Comparison of ENCODE assay signal across 12 mouse cellular contexts in genomic region chr14:122224103-122224494, GRCm38 (mm10). TPM values are rescaled to one million over a fixed set of nuclear protein-coding genes. Genes with fewer than 3 reads are reported as not detected.
DNase-seq lines count a peak whose midpoint lies in the region; ATAC-seq lines count a peak whose summit lies in the region.
"Had no signal": no experiment of that assay in that cellular context is flagged by ENCODE, and none has a peak within 500 bp of the region (broad histone marks: within the 10 kb centered on the region; RNA-seq: fewer than 3 reads in every experiment).

No protein-coding gene starts in this region.

- H3K4me3 ChIP-seq in forebrain, embryonic 15.5 days = no peak overlapping the region
- no peak overlapping the region for H3K4me3 ChIP-seq in forebrain, embryonic 14.5 days (ENCODE audit: low read depth, low read length)
- H3K4me3 ChIP-seq in midbrain, embryonic 13.5 days (replicated peaks) = no peak overlapping the region
- H3K4me3 ChIP-seq in midbrain, embryonic 11.5 days (ENCODE audit: low read depth, low read length) = no peak overlapping the region
- H3K4me3 ChIP-seq in limb, embryonic 10.5 days = no peak overlapping the region
- H3K4me3 ChIP-seq in neural tube, embryonic 15.5 days (replicated peaks) = no peak overlapping the region
- H3K4me3 ChIP-seq: embryonic facial prominence, embryonic 12.5 days; myocyte had no signal

- no peak for ATAC-seq in forebrain, embryonic 15.5 days (replicated peaks)
- no peak for ATAC-seq in forebrain, embryonic 14.5 days
- ATAC-seq in midbrain, embryonic 13.5 days = no peak
- ATAC-seq in midbrain, embryonic 11.5 days (ENCODE audit: low FRiP score) = no peak
- no peak for ATAC-seq in neural tube, embryonic 15.5 days (ENCODE audit: low FRiP score)

- 44% methylated on average over 6 of the region's 6 CpGs for WGBS in forebrain, embryonic 15.5 days
- WGBS in forebrain, embryonic 14.5 days = 51% methylated on average over 6 of the region's 6 CpGs
- WGBS in midbrain, embryonic 13.5 days = 40% methylated on average over 6 of the region's 6 CpGs
- WGBS in midbrain, embryonic 11.5 days = 38% methylated on average over 6 of the region's 6 CpGs
- 52% methylated on average over 6 of the region's 6 CpGs for WGBS in limb, embryonic 10.5 days
- whole genome bisulfite sequencing in neural tube, embryonic 15.5 days = 45% methylated on average over 6 of the region's 6 CpGs

- H3K36me3 ChIP-seq in forebrain, embryonic 15.5 days = no peaks in the 10 kb centered on the region
- H3K36me3 ChIP-seq in forebrain, embryonic 14.5 days (ENCODE audit: control insufficient read depth, insufficient read depth, low read length) = no peaks in the 10 kb centered on the region
- H3K36me3 ChIP-seq in midbrain, embryonic 13.5 days = no peaks in the 10 kb centered on the region
- H3K36me3 ChIP-seq in midbrain, embryonic 11.5 days (ENCODE audit: control insufficient read depth, insufficient read depth, low read length) = no peaks in the 10 kb centered on the region
- H3K36me3 ChIP-seq in limb, embryonic 10.5 days = no peaks in the 10 kb centered on the region
- H3K36me3 ChIP-seq in neural tube, embryonic 15.5 days = no peaks in the 10 kb centered on the region
- H3K36me3 ChIP-seq: embryonic facial prominence, embryonic 12.5 days had no signal

- H3K27me3 ChIP-seq in forebrain, embryonic 15.5 days = peaks cover 34% of the 10 kb centered on the region
- H3K27me3 ChIP-seq in forebrain, embryonic 14.5 days (replicated peaks; ENCODE audit: control insufficient read depth, insufficient read depth, low read length) = peaks cover 10% of the 10 kb centered on the region; the same call in 1 of the 2 replicates
- peaks cover 46% of the 10 kb centered on the region for H3K27me3 ChIP-seq in midbrain, embryonic 13.5 days
- peaks cover 32% of the 10 kb centered on the region for H3K27me3 ChIP-seq in midbrain, embryonic 11.5 days (ENCODE audit: control insufficient read depth, insufficient read depth, low read length)
- H3K27me3 ChIP-seq in limb, embryonic 10.5 days (ENCODE audit: low read depth, poor library complexity, severe bottlenecking) = peaks cover 33% of the 10 kb centered on the region
- peaks cover 40% of the 10 kb centered on the region for H3K27me3 ChIP-seq in neural tube, embryonic 15.5 days (replicated peaks)

- H3K4me2 ChIP-seq in forebrain, embryonic 15.5 days (replicated peaks) = no peak overlapping the region
- no peak overlapping the region for H3K4me2 ChIP-seq in forebrain, embryonic 14.5 days (ENCODE audit: low read length)
- H3K4me2 ChIP-seq in midbrain, embryonic 13.5 days (replicated peaks) = 0 out of 2 replicates have a peak overlapping the region, but pooled peaks have one; percentile 9
- H3K4me2 ChIP-seq in midbrain, embryonic 11.5 days = no peak overlapping the region
- H3K4me2 ChIP-seq in neural tube, embryonic 15.5 days = peak overlapping the region; percentile 26
- H3K4me2 ChIP-seq: embryonic facial prominence, embryonic 12.5 days had no signal

- H3K27ac ChIP-seq in forebrain, embryonic 15.5 days (replicated peaks) = peak overlapping the region; percentile 2; the same call in 1 of the 2 replicates
- H3K27ac ChIP-seq in forebrain, embryonic 14.5 days (ENCODE audit: low read depth, low read length) = no peak overlapping the region
- peak overlapping the region; percentile 37; the same call in 1 of the 2 replicates for H3K27ac ChIP-seq in midbrain, embryonic 13.5 days
- H3K27ac ChIP-seq in midbrain, embryonic 11.5 days (ENCODE audit: low read depth, low read length) = no peak overlapping the region
- 0 out of 2 replicates have a peak overlapping the region, but pooled peaks have one; percentile 30 for H3K27ac ChIP-seq in limb, embryonic 10.5 days
- no peak overlapping the region for H3K27ac ChIP-seq in neural tube, embryonic 15.5 days (replicated peaks)
- H3K27ac ChIP-seq: embryonic facial prominence, embryonic 12.5 days; gastrocnemius, adult 2 months; liver, embryonic 14.5 days had no signal

- no peak overlapping the region for H3K9ac ChIP-seq in forebrain, embryonic 15.5 days (replicated peaks)
- no peak overlapping the region for H3K9ac ChIP-seq in forebrain, embryonic 14.5 days (ENCODE audit: low read length)
- H3K9ac ChIP-seq in midbrain, embryonic 13.5 days (replicated peaks) = no peak overlapping the region
- H3K9ac ChIP-seq in midbrain, embryonic 11.5 days (ENCODE audit: low read length) = no peak overlapping the region
- 0 out of 2 replicates have a peak overlapping the region, but pooled peaks have one; percentile 11 for H3K9ac ChIP-seq in neural tube, embryonic 15.5 days (replicated peaks)
- H3K9ac ChIP-seq: embryonic facial prominence, embryonic 12.5 days; liver, embryonic 14.5 days had no signal

- no peaks in the 10 kb centered on the region for H3K9me3 ChIP-seq in forebrain, embryonic 15.5 days
- 0 out of 2 replicates have a peak, but pooled peaks cover 3% of the 10 kb centered on the region for H3K9me3 ChIP-seq in forebrain, embryonic 14.5 days (replicated peaks; ENCODE audit: control insufficient read depth, low read length)
- peaks cover 5% of the 10 kb centered on the region; the same call in 1 of the 2 replicates for H3K9me3 ChIP-seq in midbrain, embryonic 13.5 days
- no peaks in the 10 kb centered on the region for H3K9me3 ChIP-seq in midbrain, embryonic 11.5 days (ENCODE audit: control insufficient read depth, low read length)
- H3K9me3 ChIP-seq in limb, embryonic 10.5 days (replicated peaks) = no peaks in the 10 kb centered on the region
- no peaks in the 10 kb centered on the region for H3K9me3 ChIP-seq in neural tube, embryonic 15.5 days (replicated peaks)
- H3K9me3 ChIP-seq: embryonic facial prominence, embryonic 12.5 days had no signal

- H3K4me1 ChIP-seq in forebrain, embryonic 15.5 days = peaks cover 17% of the 10 kb centered on the region
- peaks cover 9% of the 10 kb centered on the region; the same call in 1 of the 2 replicates for H3K4me1 ChIP-seq in forebrain, embryonic 14.5 days (ENCODE audit: control insufficient read depth, insufficient read depth, low read length)
- H3K4me1 ChIP-seq in midbrain, embryonic 13.5 days (replicated peaks) = peaks cover 34% of the 10 kb centered on the region
- peaks cover 29% of the 10 kb centered on the region for H3K4me1 ChIP-seq in midbrain, embryonic 11.5 days (ENCODE audit: control insufficient read depth, insufficient read depth, low read length)
- H3K4me1 ChIP-seq in limb, embryonic 10.5 days = peaks cover 60% of the 10 kb centered on the region
- H3K4me1 ChIP-seq in neural tube, embryonic 15.5 days = peaks cover 5% of the 10 kb centered on the region

- no peak for DNase-seq in forebrain, embryonic 14.5 days (ENCODE audit: low spot score)
- DNase-seq in midbrain, embryonic 11.5 days (ENCODE audit: low spot score, missing footprints) = no peak
- no peak for DNase-seq in limb, embryonic 10.5 days (ENCODE audit: low spot score)
- no peak for DNase-seq in right cerebral cortex, postnatal 10 days (ENCODE audit: low spot score in 2 of 2)
- no peak for DNase-seq in ovary, postnatal 14 days (ENCODE audit: low spot score)

RNA-seq across cellular contexts. Expression of gene Clybl, which starts 42.6 kb away (rescaled TPM):
- 10.5 and 12.4 TPM in 2 replicates for polyA plus RNA-seq in forebrain, embryonic 15.5 days (2015; fragmentation: Nextera tagmentation; extraction: Ambion mirVana)
- polyA plus RNA-seq in forebrain, embryonic 14.5 days (2014; fragmentation: Nextera tagmentation; extraction: Ambion mirVana) = 16.0 and 18.9 TPM in 2 replicates
- 23.9 and 24.1 TPM in 2 replicates for polyA plus RNA-seq in midbrain, embryonic 13.5 days (2015; fragmentation: Nextera tagmentation; extraction: Ambion mirVana)
- 27.6 and 31.5 TPM in 2 replicates for polyA plus RNA-seq in midbrain, embryonic 11.5 days (2014; fragmentation: Nextera tagmentation; extraction: Ambion mirVana)
- 25.1 and 26.7 TPM in 2 replicates for polyA plus RNA-seq in limb, embryonic 10.5 days (2016; fragmentation: Nextera tagmentation; extraction: Ambion mirVana)
- polyA plus RNA-seq in neural tube, embryonic 15.5 days (2015; fragmentation: Nextera tagmentation; extraction: Ambion mirVana) = 13.3 and 13.5 TPM in 2 replicates

Comparison
In these comparisons a context has a peak if more than half of its experiments do, and no peak if none do; other contexts are left out.
1. H3K27ac ChIP-seq: peak in forebrain, embryonic 15.5 days (single experiment), midbrain, embryonic 13.5 days (single experiment) and limb, embryonic 10.5 days (single experiment); none in forebrain, embryonic 14.5 days (single experiment), midbrain, embryonic 11.5 days (single experiment) and neural tube, embryonic 15.5 days (single experiment).
2. H3K4me2 ChIP-seq: peak in midbrain, embryonic 13.5 days (single experiment) and neural tube, embryonic 15.5 days (single experiment); none in forebrain, embryonic 15.5 days (single experiment), forebrain, embryonic 14.5 days (single experiment) and midbrain, embryonic 11.5 days (single experiment).